Mouse (Mus musculus) pancreas, adult 10 weeks (tissue): ENCODE data around the gene Kif3c. TPM values are rescaled to one million over a fixed set of nuclear protein-coding genes. Genes with fewer than 3 reads are reported as not detected.

Source experiments
- polyA plus RNA-seq: library from polyadenylated mRNA; stranded (reverse); fragments of 350-450 nt; fragmentation: Illumina TruSeq; extraction: RNeasy Lipid Tissue Mini Kit (QIAGEN cat#74804); gene quantifications from one replicate; pipeline ENCODE4 v1.2.3, GENCODE M21; 2015; ENCODE audit warnings: low read depth, low replicate concordance; ENCODE audit not compliant: insufficient read depth

Kif3c gene
- polyA plus RNA-seq, result 3.3 TPM

DNA sequence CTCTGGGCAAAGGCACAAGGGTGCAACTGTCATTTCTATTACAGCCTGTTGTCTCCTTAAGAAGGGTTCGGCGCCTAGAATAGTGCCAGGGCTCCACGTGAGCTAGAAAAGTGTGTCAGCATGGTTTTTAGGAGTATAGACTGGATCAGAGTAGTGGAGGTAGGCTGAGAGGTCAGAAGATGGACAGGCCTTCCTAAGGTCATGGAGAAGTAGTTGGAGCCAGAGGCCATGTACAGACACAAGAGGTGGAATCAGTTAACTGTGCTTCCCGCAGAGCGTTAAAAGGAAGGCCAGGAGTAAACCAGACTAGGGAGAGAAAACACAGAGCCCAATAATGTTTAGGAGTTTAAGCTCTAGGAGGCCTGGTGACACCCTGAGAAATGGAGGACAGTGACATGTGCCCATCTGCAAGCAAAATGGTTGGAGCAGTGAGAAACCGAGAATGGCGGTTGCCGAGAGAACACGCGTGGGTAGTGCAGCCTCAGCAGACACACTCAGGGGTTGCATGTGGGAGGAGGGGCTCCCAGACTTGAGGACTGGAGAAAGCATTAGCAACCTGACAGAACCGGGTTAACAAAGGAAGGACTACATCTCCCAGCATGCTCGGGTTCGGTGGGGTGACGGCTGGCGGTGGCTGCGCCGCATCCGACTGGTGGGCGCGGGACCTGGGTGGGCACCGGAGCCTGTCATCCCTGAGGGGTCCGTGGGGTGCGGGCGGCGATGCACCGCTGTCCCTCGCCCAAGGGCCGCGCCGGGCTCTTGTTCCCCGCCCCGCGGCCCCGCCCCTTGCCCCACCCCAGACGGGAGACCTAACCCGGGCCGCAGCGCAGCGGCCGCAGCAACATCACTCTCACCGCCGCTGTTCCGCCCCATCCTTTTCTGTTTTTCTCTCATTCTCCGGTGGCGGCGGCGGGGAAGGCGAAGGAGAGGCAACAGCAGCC lies at the start of gene Kif3c:
Gene Kif3c, plus strand, starts transcription at position 625 of the 941 bp plus-strand sequence.

DNA sequence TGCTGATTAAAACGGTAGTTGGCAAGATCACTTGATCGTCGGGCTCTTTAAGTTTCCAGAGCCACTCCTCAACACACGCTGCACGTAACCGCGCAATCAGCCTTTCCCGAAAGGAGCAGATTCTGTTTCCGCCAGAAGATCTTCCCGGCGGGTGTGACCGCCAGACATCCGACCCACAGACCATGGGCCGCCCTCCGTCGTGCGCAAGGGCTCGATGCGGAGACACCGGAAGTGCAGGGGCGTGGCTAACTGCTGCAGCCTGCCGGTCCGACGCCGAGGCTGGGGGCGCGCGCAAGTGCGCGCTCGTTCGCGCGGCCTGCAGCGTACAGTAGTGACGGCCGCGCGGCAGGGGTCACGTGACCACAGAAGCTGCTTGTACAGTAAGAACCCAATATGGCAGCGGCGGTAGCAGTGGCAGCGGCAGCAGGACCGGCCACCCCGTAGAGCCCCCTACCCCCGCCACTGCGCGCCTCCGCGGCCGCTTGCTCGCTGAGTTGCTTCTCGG lies 61.6 kb downstream of the Kif3c start, which contains the start of gene Asxl2:
Gene Asxl2, plus strand, starts transcription at position 328 of the 505 bp plus-strand sequence.

Other genes starting within 250 kb of the Kif3c start
- gene Rab10, start 55.2 kb upstream of the Kif3c start, polyA plus RNA-seq, result 13.9 TPM
- 5.1 TPM for gene Asxl2, start 61.7 kb downstream of the Kif3c start, polyA plus RNA-seq
- gene Dtnb, start 207.2 kb downstream of the Kif3c start, polyA plus RNA-seq, result 69.0 TPM